Mouse (Mus musculus) olfactory bulb, adult 2 months (tissue): ENCODE results near the gene Cfap20. TPM values are rescaled to one million over a fixed set of nuclear protein-coding genes. Genes with fewer than 3 reads are reported as not detected.

Experiments
- H3K27ac ChIP-seq: fragments of 200-500 bp; 2 replicates; pipeline ENCODE4 v1.5.1; 2012; ENCODE audit warnings: low read depth, low read length; ENCODE audit not compliant: insufficient read depth
- H3K4me1 ChIP-seq: fragments of 200-500 bp; 2 replicates; pipeline ENCODE4 v1.6.1; 2012; ENCODE audit warnings: low read length; ENCODE audit not compliant: control insufficient read depth, insufficient read depth
- H3K4me3 ChIP-seq: fragments of 200-500 bp; 2 replicates; pipeline ENCODE4 v1.5.1; 2012; ENCODE audit warnings: mild to moderate bottlenecking, low read depth, low read length, moderate library complexity; ENCODE audit not compliant: insufficient read depth
- CTCF ChIP-seq: fragments of 200-500 bp; IDR thresholded peaks from 2 replicates; pipeline ENCODE4 v1.5.1; 2012; ENCODE audit warnings: low read depth, mild to moderate bottlenecking, low read length, moderate library complexity; ENCODE audit not compliant: insufficient read depth
- POLR2A ChIP-seq: fragments of 200-500 bp; IDR thresholded peaks from 2 replicates; pipeline ENCODE4 v1.6.1; 2012; ENCODE audit warnings: mild to moderate bottlenecking, low read depth, low read length, moderate library complexity; ENCODE audit not compliant: insufficient read depth
- WGBS: fragments of 180-500 bp; shearing (Covaris S2); methylation state at CpG from one replicate; pipeline ENCODE4 v1.1.7; 2018; 5-methylcytosine and 5-hydroxymethylcytosine counted together
- polyA plus RNA-seq: library from polyadenylated mRNA; stranded (reverse); fragments of >200 nt; gene quantifications from 2 replicates; pipeline ENCODE4 v1.2.4, GENCODE M21; 2012; ENCODE audit warnings: low replicate concordance; ENCODE audit not compliant: missing spikeins, insufficient read depth, insufficient read length

Gene Cfap20
- polyA plus RNA-seq, 1 experiment: not detected

DNA sequence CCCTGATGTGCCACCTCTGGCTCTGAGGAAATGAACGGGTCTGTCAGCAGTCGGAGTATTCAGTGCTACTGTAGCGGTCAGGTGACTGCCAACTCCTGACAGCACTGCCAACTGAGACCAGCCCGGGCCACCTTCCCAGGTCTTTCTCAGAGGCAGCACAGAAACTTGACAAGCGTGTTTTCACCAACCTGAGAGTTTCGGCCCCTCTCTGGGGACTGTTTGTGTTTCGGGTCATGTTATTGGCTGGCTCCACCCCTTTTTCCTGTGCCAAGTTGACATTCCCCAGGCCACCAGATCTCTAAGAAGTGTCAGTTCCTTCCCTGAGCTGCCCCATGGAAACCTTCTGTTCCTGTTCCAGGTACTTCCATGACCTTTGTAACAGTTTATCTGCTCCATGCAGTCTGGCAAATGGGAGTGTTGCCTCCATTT lies 56.8 kb downstream of the Cfap20 start:
- TF ChIP-seq POLR2A (no peak), CTCF (no peak)
- WGBS: 41% methylated on average over 7 of the region's 7 CpGs
- Histone ChIP-seq H3K27ac (no peak overlapping the region), H3K4me1 (peaks cover 7% of the 10 kb centered on the region; the same call in 1 of the 2 replicates), H3K4me3 (no peak overlapping the region)

DNA sequence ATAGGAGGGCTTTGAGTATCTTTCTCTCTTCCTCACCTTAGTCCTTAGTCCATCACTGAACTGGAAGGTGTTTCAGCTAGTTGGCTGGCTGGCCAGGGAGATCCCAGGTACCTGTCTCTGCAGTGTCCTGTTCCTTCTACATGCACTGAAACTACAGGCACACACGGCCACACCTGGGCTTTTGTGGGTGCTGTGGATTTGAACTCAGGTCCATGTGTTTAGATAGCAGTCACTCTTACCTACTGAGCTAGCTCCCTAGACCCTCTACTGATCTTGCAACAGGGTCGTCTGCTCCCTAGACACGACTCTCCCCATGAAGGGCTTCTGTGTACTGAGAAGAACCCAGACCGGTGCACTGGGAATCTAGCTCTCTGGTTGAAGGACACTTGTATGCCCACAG lies 57.6 kb downstream of the Cfap20 start:
- WGBS: 88% methylated on average over 4 of the region's 4 CpGs
- Histone ChIP-seq H3K27ac (no peak overlapping the region), H3K4me1 (peaks cover 7% of the 10 kb centered on the region; the same call in 1 of the 2 replicates), H3K4me3 (no peak overlapping the region)
- TF ChIP-seq CTCF (no peak), POLR2A (no peak)

GRCm38 (mm10) chr8:95376309-95376999 lies 58.2 kb downstream of the Cfap20 start:
- WGBS: 84% methylated on average over 12 of the region's 12 CpGs
- TF ChIP-seq CTCF (no peak), POLR2A (no peak)
- H3K4me3 ChIP-seq: no peak overlapping the region
- H3K4me1 ChIP-seq: peaks cover 7% of the 10 kb centered on the region; the same call in 1 of the 2 replicates
- H3K27ac ChIP-seq: no peak overlapping the region

- TF ChIP-seq CTCF: no peak
Measured at GRCm38 (mm10) chr8:95375374-95375930, 59.2 kb downstream of the Cfap20 start.

DNA sequence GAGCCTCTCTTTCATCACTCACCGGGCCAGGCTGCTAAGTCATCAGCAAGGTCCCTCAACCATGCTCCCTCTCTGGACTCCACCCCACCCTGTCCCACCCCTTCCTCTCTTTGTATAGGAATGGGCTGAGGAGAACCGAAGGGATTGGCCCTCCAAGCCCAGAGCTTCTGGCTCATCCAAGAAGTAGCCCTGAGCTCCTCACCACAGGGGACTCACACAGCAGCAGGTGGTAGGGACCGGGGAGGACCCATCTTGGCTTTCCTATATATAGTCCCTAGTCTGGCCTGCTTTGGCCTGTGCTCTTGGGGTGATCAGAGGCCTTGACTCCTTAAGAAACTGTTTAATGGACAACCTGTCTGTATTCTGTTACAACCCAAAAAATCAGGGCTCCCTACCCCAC lies 60.2 kb downstream of the Cfap20 start:
- WGBS: 74% methylated on average over 3 of the region's 3 CpGs
- H3K27ac ChIP-seq: no peak overlapping the region
- no peak for TF ChIP-seq POLR2A
- TF ChIP-seq CTCF: no peak

More at GRCm38 (mm10) chr8:95375374-95375930, 59.2 kb downstream of the Cfap20 start:
- no peak overlapping the region for H3K4me3 ChIP-seq
- H3K27ac ChIP-seq: no peak overlapping the region; the same call in 1 of the 2 replicates
- WGBS: 84% methylated on average over 7 of the region's 7 CpGs
- H3K4me1 ChIP-seq: peaks cover 7% of the 10 kb centered on the region

DNA sequence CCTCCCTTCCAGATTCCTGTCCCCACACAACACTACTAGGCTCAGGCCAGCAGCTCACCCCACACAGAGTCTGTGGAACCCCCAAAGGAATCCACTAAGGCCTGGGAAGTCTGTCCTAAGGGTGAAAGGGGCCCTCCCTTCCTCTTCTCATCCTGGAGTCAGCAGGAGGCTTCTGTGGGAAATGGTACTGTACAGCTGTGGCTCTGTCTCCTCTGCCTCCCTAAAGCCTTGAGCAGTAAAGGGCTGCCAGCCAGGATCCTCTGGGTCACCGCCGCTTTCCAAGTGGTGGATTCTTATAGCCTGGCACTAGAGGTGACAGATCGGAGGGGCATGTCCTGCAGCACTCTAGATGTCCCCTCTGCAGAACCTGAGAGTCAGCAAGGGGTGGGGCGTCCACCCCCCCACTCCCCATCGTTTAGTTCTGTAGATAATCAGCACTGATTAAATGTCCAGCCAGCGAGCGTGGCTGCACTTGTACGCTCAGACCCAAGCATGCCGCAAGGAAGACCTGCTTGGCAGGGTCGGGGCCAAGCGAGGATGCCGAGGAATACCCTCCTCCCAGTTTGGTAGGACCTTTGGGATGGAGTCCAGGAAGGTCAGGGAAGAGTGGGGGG lies 61.2 kb downstream of the Cfap20 start:
- TF ChIP-seq CTCF (no peak), POLR2A (no peak)
- WGBS: 81% methylated on average over 12 of the region's 12 CpGs
- Histone ChIP-seq H3K4me1 (peaks cover 9% of the 10 kb centered on the region), H3K27ac (no peak overlapping the region), H3K4me3 (no peak overlapping the region)

More for the DNA sequence above, 60.2 kb downstream of the Cfap20 start:
- Histone ChIP-seq H3K4me3 (no peak overlapping the region), H3K4me1 (peaks cover 9% of the 10 kb centered on the region)

Other genes with a start within 250 kb of the Cfap20 start
- gene Kifc3, start 232.1 kb downstream of the Cfap20 start, polyA plus RNA-seq: not detected in 2 replicates
- not detected in 2 replicates for gene Cngb1, start 128.3 kb downstream of the Cfap20 start, polyA plus RNA-seq
- not detected in 2 replicates for gene Tepp, start 124.3 kb downstream of the Cfap20 start, polyA plus RNA-seq
- not detected in 2 replicates for gene Zfp319, start 102.9 kb downstream of the Cfap20 start, polyA plus RNA-seq
- gene Usb1, start 102.6 kb downstream of the Cfap20 start, polyA plus RNA-seq: not detected in 2 replicates
- not detected in 2 replicates for gene Mmp15, start 82.6 kb downstream of the Cfap20 start, polyA plus RNA-seq
- gene Csnk2a2, start 55.2 kb upstream of the Cfap20 start, polyA plus RNA-seq: not detected in 2 replicates
- gene Ccdc113, start 99.2 kb upstream of the Cfap20 start, polyA plus RNA-seq: not detected in 2 replicates
- gene Prss54, start 141.5 kb upstream of the Cfap20 start, polyA plus RNA-seq: not detected in 2 replicates
- not detected in 2 replicates for gene Gins3, start 198.6 kb upstream of the Cfap20 start, polyA plus RNA-seq
- gene Ndrg4, start 242.1 kb upstream of the Cfap20 start, polyA plus RNA-seq: 472 and 1,489 TPM in 2 replicates